Mouse (Mus musculus): Measurements from ENCODE around the gene Ccl22. TPM values are rescaled to one million over a fixed set of nuclear protein-coding genes. Genes with fewer than 3 reads are reported as not detected.

Ccl22 gene
- polyA plus RNA-seq, 3 experiments from 2014 or later: not detected

GRCm38 (mm10) chr8:94779534-94780294 is 34.3 kb downstream of the Ccl22 start:
- ATAC-seq: no peak

GRCm38 (mm10) chr8:94780491-94781154 is 35.2 kb downstream of the Ccl22 start:
- ATAC-seq: no peak

GRCm38 (mm10) chr8:94781155-94781837 is 35.9 kb downstream of the Ccl22 start:
- ATAC-seq: no peak

GRCm38 (mm10) chr8:94781838-94782235 is 36.4 kb downstream of the Ccl22 start:
- ATAC-seq: no peak

GRCm38 (mm10) chr8:94783890-94784289 is 38.5 kb downstream of the Ccl22 start:
- no peak for ATAC-seq

- peak; percentile 64 for ATAC-seq
Measured at GRCm38 (mm10) chr8:94785247-94785985, 40.0 kb downstream of the Ccl22 start.

GRCm38 (mm10) chr8:94785995-94786595 is 40.7 kb downstream of the Ccl22 start:
- ATAC-seq: no peak

GRCm38 (mm10) chr8:94787524-94788501 is 42.4 kb downstream of the Ccl22 start:
- ATAC-seq: no peak

GRCm38 (mm10) chr8:94789256-94789955 is 44.0 kb downstream of the Ccl22 start:
- no peak for ATAC-seq

GRCm38 (mm10) chr8:94794368-94794767 is 49.0 kb downstream of the Ccl22 start:
- no peak for ATAC-seq

- ATAC-seq: no peak
Measured at GRCm38 (mm10) chr8:94794782-94795181, 49.4 kb downstream of the Ccl22 start.

- ATAC-seq: no peak
Measured at GRCm38 (mm10) chr8:94800278-94800968, 55.0 kb downstream of the Ccl22 start.

Other genes with a start within 250 kb of the Ccl22 start
- 1 to 10 TPM in 1 of 3 experiments, under 1 TPM in 2; 0.37 to 2.4 (median 0.98) TPM for gene Cpne2, start 212.6 kb upstream of the Ccl22 start, polyA plus RNA-seq (2017; shearing (Covaris generic))
- 10 to 100 TPM; 23.1 to 29.3 (median 24.0) TPM for gene Rspry1, start 143.7 kb upstream of the Ccl22 start, polyA plus RNA-seq (2017; shearing (Covaris generic))
- gene Fam192a, start 143.6 kb upstream of the Ccl22 start, polyA plus RNA-seq (2017; shearing (Covaris generic)): 10 to 100 TPM; 52.4 to 89.1 (median 66.9) TPM
- gene Arl2bp, start 79.0 kb upstream of the Ccl22 start, polyA plus RNA-seq (2017; shearing (Covaris generic)): 10 to 100 TPM; 24.0 to 32.2 (median 29.5) TPM
- 1 to 10 TPM in 1 of 3 experiments, not detected in 2; 1.0 TPM for gene Pllp, start 49.3 kb upstream of the Ccl22 start, polyA plus RNA-seq (2017; shearing (Covaris generic))
- gene Cx3cl1, start 26.4 kb downstream of the Ccl22 start, polyA plus RNA-seq (2017; shearing (Covaris generic)): under 1 TPM in 1 of 3 experiments, not detected in 2; 0.38 TPM
- gene Ccl17, start 64.9 kb downstream of the Ccl22 start, polyA plus RNA-seq (2017; shearing (Covaris generic)): not detected
- gene Coq9, start 92.7 kb downstream of the Ccl22 start, polyA plus RNA-seq (2017; shearing (Covaris generic)): 10 to 100 TPM; 35.5 to 40.6 (median 37.5) TPM
- gene Ciapin1, start 92.8 kb downstream of the Ccl22 start, polyA plus RNA-seq (2017; shearing (Covaris generic)): 100 to 1,000 TPM; 107 to 149 (median 110) TPM
- 100 to 1,000 TPM in 2 of 3 experiments, 10 to 100 TPM in 1; 85.4 to 108 (median 104) TPM for gene Polr2c, start 111.9 kb downstream of the Ccl22 start, polyA plus RNA-seq (2017; shearing (Covaris generic))
- gene Dok4, start 130.7 kb downstream of the Ccl22 start, polyA plus RNA-seq (2017; shearing (Covaris generic)): under 1 TPM; 0.35 to 0.50 (median 0.50) TPM
- gene Ccdc102a, start 172.5 kb downstream of the Ccl22 start, polyA plus RNA-seq (2017; shearing (Covaris generic)): 1 to 10 TPM in 1 of 3 experiments, under 1 TPM in 2; 0.24 to 1.0 (median 0.25) TPM
- 1 to 10 TPM; 1.8 to 4.3 (median 4.1) TPM for gene Adgrg5, start 178.1 kb downstream of the Ccl22 start, polyA plus RNA-seq (2017; shearing (Covaris generic))
- 1 to 10 TPM in 2 of 3 experiments, under 1 TPM in 1; 0.52 to 5.5 (median 4.5) TPM for gene Adgrg1, start 229.2 kb downstream of the Ccl22 start, polyA plus RNA-seq (2017; shearing (Covaris generic))